Mouse (Mus musculus): ENCODE results near the gene Itga6.

GRCm38 (mm10) chr2:71802131-71802530 is 56.7 kb downstream of the Itga6 start:
- TF ChIP-seq FLI1 (IDR thresholded peaks at IDR 0.05; ENCODE audit: low read length) (no peak), GATA1 (IDR thresholded peaks at IDR 0.05; ENCODE audit: borderline replicate concordance, low read length) (no peak)
